Mouse (Mus musculus): ENCODE results near the gene Nme2. TPM values are rescaled to one million over a fixed set of nuclear protein-coding genes. Genes with fewer than 3 reads are reported as not detected.

The Nme2 gene
- polyA plus RNA-seq (2015; fragmentation: Nextera tagmentation; extraction: Ambion mirVana): 297 and 323 TPM in 2 replicates

- WGBS: under 1% methylated on average over 6 of the region's 6 CpGs
- H3K36me3 ChIP-seq: peaks cover 52% of the 10 kb centered on the region
- H3K4me2 ChIP-seq (replicated peaks): peak within 1 kb of the TSS; percentile 74
- peak; percentile 13; the same call in 1 of the 2 replicates for ATAC-seq (ENCODE audit: insufficient number of reproducible peaks, low FRiP score, low TSS enrichment, low read depth)
- H3K27me3 ChIP-seq: no peaks in the 10 kb centered on the region
- no peaks in the 10 kb centered on the region for H3K9me3 ChIP-seq (replicated peaks)
- peak within 1 kb of the TSS; percentile 52 for H3K9ac ChIP-seq
- peak within 1 kb of the TSS; percentile 80 for H3K4me3 ChIP-seq (replicated peaks)
- H3K27ac ChIP-seq (replicated peaks): peak within 1 kb of the TSS; percentile 93
- peaks cover 34% of the 10 kb centered on the region for H3K4me1 ChIP-seq
Measured at GRCm38 (mm10) chr11:93956159-93956558, at the start of gene Nme2. TSS of gene Nme2 (minus strand) at chr11:93956259.

GRCm38 (mm10) chr11:94003346-94003745 lies 47.3 kb upstream of the Nme2 start:
- Histone ChIP-seq H3K9ac (no peak overlapping the region), H3K36me3 (no peaks in the 10 kb centered on the region), H3K9me3 (replicated peaks) (no peaks in the 10 kb centered on the region), H3K4me1 (peaks cover 3% of the 10 kb centered on the region; the same call in 1 of the 2 replicates), H3K27ac (replicated peaks) (no peak overlapping the region), H3K27me3 (no peaks in the 10 kb centered on the region), H3K4me3 (replicated peaks) (no peak overlapping the region), H3K4me2 (replicated peaks) (no peak overlapping the region)
- 86% methylated on average over 2 of the region's 2 CpGs for WGBS
- ATAC-seq (ENCODE audit: insufficient number of reproducible peaks, low FRiP score, low TSS enrichment, low read depth): no peak

- no peak overlapping the region for H3K4me2 ChIP-seq (replicated peaks)
- no peak overlapping the region for H3K9ac ChIP-seq
Measured at GRCm38 (mm10) chr11:93999276-93999675, 43.2 kb upstream of the Nme2 start.

GRCm38 (mm10) chr11:93997141-93997775 lies 41.2 kb upstream of the Nme2 start:
- Histone ChIP-seq H3K9me3 (replicated peaks) (no peaks in the 10 kb centered on the region), H3K4me3 (replicated peaks) (peak overlapping the region; percentile 96), H3K4me1 (peaks cover 26% of the 10 kb centered on the region), H3K27ac (replicated peaks) (0 out of 2 replicates have a peak overlapping the region, but pooled peaks have one; percentile 31), H3K4me2 (replicated peaks) (peak overlapping the region; percentile 82), H3K27me3 (no peaks in the 10 kb centered on the region), H3K9ac (0 out of 2 replicates have a peak overlapping the region, but pooled peaks have one; percentile 12), H3K36me3 (no peaks in the 10 kb centered on the region)
- no peak for ATAC-seq (ENCODE audit: insufficient number of reproducible peaks, low FRiP score, low TSS enrichment, low read depth)
- 25% methylated on average over 13 of the region's 13 CpGs for WGBS

More at GRCm38 (mm10) chr11:93999276-93999675, 43.2 kb upstream of the Nme2 start:
- H3K36me3 ChIP-seq: no peaks in the 10 kb centered on the region
- H3K4me1 ChIP-seq: peaks cover 26% of the 10 kb centered on the region
- H3K27ac ChIP-seq (replicated peaks): no peak overlapping the region
- H3K4me3 ChIP-seq (replicated peaks): no peak overlapping the region
- H3K9me3 ChIP-seq (replicated peaks): no peaks in the 10 kb centered on the region
- no peaks in the 10 kb centered on the region for H3K27me3 ChIP-seq
- no peak for ATAC-seq (ENCODE audit: insufficient number of reproducible peaks, low FRiP score, low TSS enrichment, low read depth)

- Histone ChIP-seq H3K27ac (replicated peaks) (peak overlapping the region; percentile 99), H3K36me3 (no peaks in the 10 kb centered on the region), H3K4me3 (replicated peaks) (peak overlapping the region; percentile 96), H3K4me2 (replicated peaks) (peak overlapping the region; percentile 82), H3K4me1 (peaks cover 26% of the 10 kb centered on the region), H3K9me3 (replicated peaks) (no peaks in the 10 kb centered on the region), H3K27me3 (no peaks in the 10 kb centered on the region), H3K9ac (peak overlapping the region; percentile 73)
- WGBS: under 1% methylated on average over 58 of the region's 58 CpGs
- peak; percentile 15 for ATAC-seq (ENCODE audit: insufficient number of reproducible peaks, low FRiP score, low TSS enrichment, low read depth)
Measured at GRCm38 (mm10) chr11:93996306-93997140, 40.5 kb upstream of the Nme2 start.

- Histone ChIP-seq H3K9me3 (replicated peaks) (no peaks in the 10 kb centered on the region), H3K36me3 (no peaks in the 10 kb centered on the region), H3K9ac (peak within 1 kb of the TSS; percentile 73), H3K4me3 (replicated peaks) (peak within 1 kb of the TSS; percentile 96), H3K4me1 (peaks cover 26% of the 10 kb centered on the region), H3K27ac (replicated peaks) (peak within 1 kb of the TSS; percentile 99), H3K27me3 (no peaks in the 10 kb centered on the region), H3K4me2 (replicated peaks) (peak within 1 kb of the TSS; percentile 82)
- peak; percentile 92 for ATAC-seq (ENCODE audit: insufficient number of reproducible peaks, low FRiP score, low TSS enrichment, low read depth)
- under 1% methylated on average over 65 of the region's 70 CpGs for WGBS
Measured at GRCm38 (mm10) chr11:93995720-93996305, 39.8 kb upstream of the Nme2 start, which contains the start of gene Spag9. TSS of gene Spag9 (plus strand) at chr11:93996091.

- Histone ChIP-seq H3K9ac (peak overlapping the region; percentile 62), H3K9me3 (replicated peaks) (no peaks in the 10 kb centered on the region), H3K36me3 (no peaks in the 10 kb centered on the region), H3K27me3 (no peaks in the 10 kb centered on the region), H3K4me1 (peaks cover 26% of the 10 kb centered on the region), H3K4me2 (replicated peaks) (peak overlapping the region; percentile 82), H3K4me3 (replicated peaks) (peak overlapping the region; percentile 96), H3K27ac (replicated peaks) (peak overlapping the region; percentile 99)
- 4% methylated on average over 15 of the region's 15 CpGs for WGBS
- ATAC-seq (ENCODE audit: insufficient number of reproducible peaks, low FRiP score, low TSS enrichment, low read depth): peak; percentile 64
Measured at GRCm38 (mm10) chr11:93995111-93995719, 39.2 kb upstream of the Nme2 start.

- Histone ChIP-seq H3K36me3 (no peaks in the 10 kb centered on the region), H3K9ac (no peak overlapping the region), H3K4me3 (replicated peaks) (peak overlapping the region; percentile 96), H3K27me3 (no peaks in the 10 kb centered on the region), H3K4me2 (replicated peaks) (peak overlapping the region; percentile 82), H3K9me3 (replicated peaks) (no peaks in the 10 kb centered on the region), H3K27ac (replicated peaks) (peak overlapping the region; percentile 99), H3K4me1 (peaks cover 26% of the 10 kb centered on the region)
- WGBS: 54% methylated on average over 5 of the region's 5 CpGs
- ATAC-seq (ENCODE audit: insufficient number of reproducible peaks, low FRiP score, low TSS enrichment, low read depth): no peak
Measured at GRCm38 (mm10) chr11:93994531-93994930, 38.5 kb upstream of the Nme2 start.

GRCm38 (mm10) chr11:93988328-93989062 lies 32.4 kb upstream of the Nme2 start:
- Histone ChIP-seq H3K4me3 (replicated peaks) (no peak overlapping the region), H3K27ac (replicated peaks) (peak overlapping the region; percentile 79), H3K9me3 (replicated peaks) (no peaks in the 10 kb centered on the region), H3K36me3 (no peaks in the 10 kb centered on the region), H3K4me1 (no peaks in the 10 kb centered on the region), H3K4me2 (replicated peaks) (no peak overlapping the region), H3K27me3 (no peaks in the 10 kb centered on the region), H3K9ac (no peak overlapping the region)
- no peak for ATAC-seq (ENCODE audit: insufficient number of reproducible peaks, low FRiP score, low TSS enrichment, low read depth)
- WGBS: 53% methylated on average over 12 of the region's 12 CpGs

GRCm38 (mm10) chr11:93987625-93988327 lies 31.7 kb upstream of the Nme2 start:
- WGBS: 59% methylated on average over 8 of the region's 8 CpGs
- Histone ChIP-seq H3K27me3 (no peaks in the 10 kb centered on the region), H3K4me3 (replicated peaks) (no peak overlapping the region), H3K4me1 (no peaks in the 10 kb centered on the region), H3K27ac (replicated peaks) (peak overlapping the region; percentile 79), H3K4me2 (replicated peaks) (no peak overlapping the region), H3K9ac (no peak overlapping the region), H3K36me3 (no peaks in the 10 kb centered on the region), H3K9me3 (replicated peaks) (no peaks in the 10 kb centered on the region)
- no peak for ATAC-seq (ENCODE audit: insufficient number of reproducible peaks, low FRiP score, low TSS enrichment, low read depth)
